Comparison of ENCODE assay signal across 8 mouse cellular contexts in genomic region chr17:26582297-26582696, GRCm38 (mm10). TPM values are rescaled to one million over a fixed set of nuclear protein-coding genes. Genes with fewer than 3 reads are reported as not detected.
DNase-seq lines count a peak whose midpoint lies in the region; ATAC-seq and TF ChIP-seq lines count a peak whose summit lies in the region.

No protein-coding gene starts in this region.

- no peak overlapping the region for H3K4me2 ChIP-seq in liver, embryonic 12.5 days

- peak; percentile 91 for DNase-seq in liver, adult 2 months (ENCODE audit: extremely low read depth, low read depth, low spot score)
- peak; percentile 68 for DNase-seq in brain, adult 2 months (ENCODE audit: low read depth, low spot score)
- peak; percentile 59 for DNase-seq in heart, postnatal 25 days (ENCODE audit: low spot score)
- peak; percentile 70 to 85 for DNase-seq in lung, postnatal 4 days
- no peak for DNase-seq in c-Kit-positive CD71-positive TER-119-positive erythroid progenitor cells, embryonic 14.5 days (ENCODE audit: low spot score)

- H3K36me3 ChIP-seq in liver, adult 2 months (ENCODE audit: control insufficient read depth, insufficient read depth, low read length), result no peaks in the 10 kb centered on the region
- peaks cover 36% of the 10 kb centered on the region for H3K36me3 ChIP-seq in liver, embryonic 12.5 days

- TF ChIP-seq CTCF in liver, adult 2 months (IDR thresholded peaks at IDR 0.05; ENCODE audit: low read depth, low read length), result no peak

- H3K9ac ChIP-seq in liver, adult 2 months (ENCODE audit: low read depth, low read length), result 0 out of 2 replicates have a peak overlapping the region, but pooled peaks have one; percentile 5
- no peak overlapping the region for H3K9ac ChIP-seq in liver, embryonic 12.5 days

- H3K9me3 ChIP-seq in liver, embryonic 12.5 days (replicated peaks), result no peaks in the 10 kb centered on the region

- H3K27ac ChIP-seq in liver, adult 2 months (replicated peaks; ENCODE audit: insufficient read depth, low read depth, low read length), result peak overlapping the region; percentile 52
- H3K27ac ChIP-seq in liver, embryonic 12.5 days, result no peak overlapping the region

- WGBS in liver, adult 2 months, result 22% methylated on average over 5 of the region's 5 CpGs
- 87% methylated on average over 5 of the region's 5 CpGs for WGBS in liver, embryonic 12.5 days (ENCODE audit: insufficient replicate concordance)

- peaks cover 6% of the 10 kb centered on the region; the same call in 1 of the 2 replicates for H3K79me2 ChIP-seq in liver, adult 2 months (ENCODE audit: control insufficient read depth, insufficient read depth, low read length)

- intact Hi-C loops in heart, postnatal 25 days (cut with DNase I), result loop anchor here (5.0 kb wide), 2 partner anchors 55 to 75 kb away; no protein-coding TSS in a partner anchor

- TF ChIP-seq POLR2A in liver, adult 2 months (IDR thresholded peaks at IDR 0.05; ENCODE audit: extremely low read depth, insufficient read depth, low read length), result no peak

- H3K4me1 ChIP-seq in liver, adult 2 months (ENCODE audit: control insufficient read depth, insufficient read depth, low read length), result peaks cover 39% of the 10 kb centered on the region
- peaks cover 31% of the 10 kb centered on the region for H3K4me1 ChIP-seq in liver, embryonic 12.5 days

- no peak overlapping the region for H3K4me3 ChIP-seq in liver, adult 2 months (ENCODE audit: insufficient read depth, low read depth, low read length)
- no peak overlapping the region for H3K4me3 ChIP-seq in liver, embryonic 12.5 days

- H3K27me3 ChIP-seq in liver, adult 2 months (ENCODE audit: control insufficient read depth, insufficient read depth, low read length), result no peaks in the 10 kb centered on the region
- no peaks in the 10 kb centered on the region for H3K27me3 ChIP-seq in liver, embryonic 12.5 days (replicated peaks)

- ATAC-seq in liver, embryonic 12.5 days, result no peak
- no peak for ATAC-seq in monocyte, adult 5-6 weeks (replicated peaks; ENCODE audit: insufficient number of reproducible peaks, low FRiP score, low TSS enrichment, poor library complexity, severe bottlenecking)
- no peak for ATAC-seq in activated CD4-positive, CD25-positive, alpha-beta regulatory T cell, adult 4 months

RNA-seq across cellular contexts. Expression of gene Dusp1, which starts 20.4 kb away (rescaled TPM):
- 10.5 and 10.7 TPM in 2 replicates for total RNA-seq in liver, adult 2 months (2014; rRNA removed)
- polyA plus RNA-seq in liver, adult 2 months (2012; rRNA removed), result 22.2 and 40.0 TPM in 2 replicates
- 28.6 and 28.7 TPM in 2 replicates for polyA plus RNA-seq in liver, embryonic 12.5 days (2016; fragmentation: Nextera tagmentation; extraction: Ambion mirVana)
- 10 to 100 TPM; 44.8 to 66.4 TPM for total RNA-seq in heart, postnatal 25 days (2021)
- total RNA-seq in monocyte, adult 5-6 weeks (2017), result 146 to 413 TPM (median 198 TPM) in 3 replicates
- 10 to 100 TPM; 25.1 to 28.8 TPM for polyA plus RNA-seq in activated CD4-positive, CD25-positive, alpha-beta regulatory T cell, adult 4 months (2017; shearing (Covaris generic))

RNA-seq across cellular contexts. Expression of gene Ergic1, which starts 21.0 kb away (rescaled TPM):
- total RNA-seq in liver, adult 2 months (2014; rRNA removed), result 30.7 and 34.6 TPM in 2 replicates
- polyA plus RNA-seq in liver, adult 2 months (2012; rRNA removed), result 93.3 and 106 TPM in 2 replicates
- polyA plus RNA-seq in liver, embryonic 12.5 days (2016; fragmentation: Nextera tagmentation; extraction: Ambion mirVana), result 44.6 and 45.7 TPM in 2 replicates
- 10 to 100 TPM; 54.2 to 58.4 TPM for total RNA-seq in heart, postnatal 25 days (2021)
- total RNA-seq in monocyte, adult 5-6 weeks (2017), result 16.0 to 20.2 TPM (median 17.6 TPM) in 3 replicates
- 10 to 100 TPM; 39.5 to 45.7 TPM for polyA plus RNA-seq in activated CD4-positive, CD25-positive, alpha-beta regulatory T cell, adult 4 months (2017; shearing (Covaris generic))
